Mouse (Mus musculus) G1E (cell line): ENCODE results near the gene Olfr98. TPM values are rescaled to one million over a fixed set of nuclear protein-coding genes. Genes with fewer than 3 reads are reported as not detected.
"Not testable (repeated sequence)": the region's sequence is repeated elsewhere in the genome, so short reads cannot be mapped to it uniquely, and the experiment has no call there.

ENCODE experiments used
- ATAC-seq: 2 replicates; pipeline ENCODE4 v1.8.0; 2016; ENCODE audit warnings: mild to moderate bottlenecking; ENCODE audit not compliant: insufficient number of reproducible peaks, poor library complexity, low FRiP score, severe bottlenecking; ENCODE audit errors: extremely low read depth
- DNase-seq: peaks from one replicate; pipeline ENCODE4 v3.0.0; 2012; ENCODE audit warnings: low spot score
- H3K27me3 ChIP-seq: 2 replicates; pipeline ENCODE4 v1.6.1; 2012; ENCODE audit warnings: mild to moderate bottlenecking, low read length, inconsistent platforms; ENCODE audit not compliant: insufficient read depth
- H3K36me3 ChIP-seq: replicated peaks from 2 replicates; pipeline ENCODE3; 2012; ENCODE audit warnings: mild to moderate bottlenecking, inconsistent platforms
- H3K4me1 ChIP-seq: 2 replicates; pipeline ENCODE4 v1.6.1; 2012; ENCODE audit warnings: low read depth, low read length, inconsistent platforms, mixed read lengths; ENCODE audit not compliant: insufficient read depth
- H3K4me3 ChIP-seq: 2 replicates; pipeline ENCODE4 v1.5.1; 2012; ENCODE audit warnings: low read depth, mild to moderate bottlenecking, inconsistent platforms, low read length, moderate library complexity, mixed read lengths
- H3K9me3 ChIP-seq: replicated peaks from 2 replicates; pipeline ENCODE4 v1.6.1; 2012; ENCODE audit warnings: inconsistent platforms
- CTCF ChIP-seq: IDR thresholded peaks from 2 replicates; pipeline ENCODE4 v1.5.1; 2012; ENCODE audit warnings: low read depth, low read length, inconsistent platforms, mixed read lengths
- GATA1 ChIP-seq: IDR thresholded peaks from 2 replicates; pipeline ENCODE4 v1.6.1; 2012; ENCODE audit warnings: borderline replicate concordance, low read length, inconsistent platforms, mixed read lengths
- GATA2 ChIP-seq: IDR thresholded peaks from 2 replicates; pipeline ENCODE4 v1.6.1; 2012; ENCODE audit warnings: low read depth, low read length, inconsistent platforms, borderline replicate concordance
- POLR2AphosphoS5 ChIP-seq: IDR thresholded peaks from 2 replicates; pipeline ENCODE4 v1.6.1; 2012; ENCODE audit warnings: low read depth, low read length, inconsistent platforms; ENCODE audit not compliant: insufficient replicate concordance
- TAL1 ChIP-seq: conservative IDR thresholded peaks from 2 replicates; pipeline ENCODE4 v1.6.1; 2012; ENCODE audit warnings: low read depth, low read length, inconsistent platforms, mixed read lengths
- polyA plus RNA-seq: library from polyadenylated mRNA; stranded (reverse); fragments of >175 nt; gene quantifications from 2 replicates; pipeline ENCODE4 v1.2.3, GENCODE M21; 2012
- total RNA-seq, 2 experiments: library from RNA; stranded (forward) in 1 of 2; stranded (reverse) in 1 of 2; fragments of 200-1000 nt in 1 of 2; fragments of >200 nt in 1 of 2; fragmentation: Nextera tagmentation in 1 of 2; gene quantifications; 2 replicates each; pipeline ENCODE4 v1.2.3; 2014 to 2017

Gene Olfr98
- total and polyA plus RNA-seq, 3 experiments = not detected

DNA sequence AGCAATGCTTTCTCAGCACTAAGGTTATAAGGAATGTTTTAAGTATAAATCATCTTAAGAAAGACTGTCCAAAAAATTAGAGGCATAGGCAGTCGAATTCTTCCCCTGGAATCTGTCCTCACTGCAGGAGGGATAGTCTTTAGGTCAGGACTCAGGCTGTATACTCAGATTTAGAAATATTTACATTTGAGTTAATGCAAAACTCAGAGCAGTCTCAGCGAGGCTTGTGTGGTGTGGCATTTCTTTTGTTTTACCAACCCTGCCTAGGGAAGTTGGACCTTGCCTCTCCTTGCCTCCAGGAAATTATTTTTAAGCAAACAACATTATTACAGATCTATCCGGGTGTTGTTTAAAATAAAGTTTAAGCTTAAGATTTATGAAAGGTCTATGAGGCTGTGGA, 21.4 kb downstream of the Olfr98 start:
- Histone ChIP-seq H3K36me3 (no peaks in the 10 kb centered on the region), H3K27me3 (no peaks in the 10 kb centered on the region), H3K4me1 (no peaks in the 10 kb centered on the region), H3K4me3 (no peak overlapping the region), H3K9me3 (no peaks in the 10 kb centered on the region)
- ATAC-seq (no peak), DNase-seq (no peak)
- no peak for TF ChIP-seq CTCF
- no peak for TF ChIP-seq GATA1
- TF ChIP-seq TAL1 = no peak
- no peak for TF ChIP-seq POLR2AphosphoS5

DNA sequence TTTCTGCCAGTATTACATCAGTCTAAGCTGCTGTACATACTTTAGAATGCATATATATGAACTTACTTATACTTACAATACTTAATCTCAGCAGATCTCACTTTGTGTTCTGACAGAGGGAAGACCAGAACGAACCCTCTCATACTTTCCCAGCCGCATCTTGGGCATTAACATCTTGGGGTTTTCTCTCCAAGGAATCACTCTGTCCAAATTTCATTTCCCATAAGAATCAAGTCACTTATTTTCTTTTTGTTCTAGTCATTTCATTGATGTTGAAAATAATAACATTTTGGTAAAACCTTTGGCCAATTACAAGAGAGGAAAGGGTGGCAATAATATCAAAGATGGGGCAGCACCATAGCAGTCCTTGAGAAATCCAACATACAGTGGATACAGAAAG, 26.3 kb downstream of the Olfr98 start, which contains the start of gene Olfr97:
Gene Olfr97 (minus strand): TSS at position 101 of the 400 bp plus-strand sequence.
- not testable (repeated sequence) for H3K4me3 ChIP-seq, H3K4me1 ChIP-seq, DNase-seq, H3K36me3 ChIP-seq, H3K9me3 ChIP-seq, H3K27me3 ChIP-seq, ATAC-seq

DNA sequence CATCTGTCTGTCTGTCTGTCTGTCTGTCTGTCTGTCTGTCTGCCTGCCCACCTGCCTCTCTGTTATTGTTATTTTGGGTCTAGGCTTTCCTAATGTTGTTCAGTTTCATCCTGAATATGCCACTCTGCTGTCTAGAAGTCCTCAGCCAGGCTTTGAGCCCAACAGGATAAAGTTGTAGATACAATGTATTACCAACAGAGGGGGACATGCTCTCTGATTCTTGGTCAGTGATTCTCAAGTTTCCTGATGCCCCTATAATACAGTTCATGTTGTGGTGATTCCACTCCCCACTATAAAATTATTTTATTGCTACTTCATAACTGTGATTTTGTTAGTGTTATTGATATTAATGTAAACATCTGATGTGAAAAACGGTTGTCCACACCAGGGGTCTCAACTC, 41.7 kb downstream of the Olfr98 start:
- DNase-seq = no peak
- ATAC-seq = no peak
- Histone ChIP-seq H3K4me3 (no peak overlapping the region), H3K27me3 (no peaks in the 10 kb centered on the region), H3K9me3 (no peaks in the 10 kb centered on the region), H3K36me3 (no peaks in the 10 kb centered on the region), H3K4me1 (no peaks in the 10 kb centered on the region)
- no peak for TF ChIP-seq POLR2AphosphoS5
- TF ChIP-seq GATA1 = no peak
- no peak for TF ChIP-seq CTCF
- TF ChIP-seq GATA2 = no peak
- TF ChIP-seq TAL1 = no peak

DNA sequence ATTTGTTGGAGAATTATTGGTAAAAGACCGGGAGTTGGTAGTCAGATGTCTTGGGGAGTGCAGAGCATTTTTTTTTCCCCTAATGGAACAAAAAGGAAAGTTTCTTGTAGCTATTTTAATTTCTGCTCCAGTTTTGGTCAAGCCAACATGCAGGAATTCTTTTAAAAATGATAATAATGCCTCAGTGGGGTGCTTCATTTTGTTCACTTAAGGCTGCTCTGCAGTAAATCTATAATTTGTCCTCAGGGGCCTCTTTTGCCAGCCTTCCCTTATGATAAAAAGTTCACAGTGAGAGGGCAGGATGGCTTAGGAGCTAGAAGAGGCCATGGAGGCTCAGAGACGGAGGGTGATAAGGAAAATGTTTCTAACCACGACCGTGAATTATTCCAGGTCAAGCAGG, 43.7 kb downstream of the Olfr98 start, which contains the start of gene Olfr96:
Gene Olfr96 (plus strand): TSS at position 301 of the 400 bp plus-strand sequence.
- TF ChIP-seq POLR2AphosphoS5 (no peak), CTCF (no peak), GATA2 (no peak), GATA1 (no peak), TAL1 (no peak)
- no peaks in the 10 kb centered on the region for H3K36me3 ChIP-seq
- no peaks in the 10 kb centered on the region for H3K27me3 ChIP-seq
- no peaks in the 10 kb centered on the region for H3K9me3 ChIP-seq
- ATAC-seq (no peak), DNase-seq (no peak)
- H3K4me3 ChIP-seq = no peak within 1 kb of the TSS
- no peaks in the 10 kb centered on the region for H3K4me1 ChIP-seq

DNA sequence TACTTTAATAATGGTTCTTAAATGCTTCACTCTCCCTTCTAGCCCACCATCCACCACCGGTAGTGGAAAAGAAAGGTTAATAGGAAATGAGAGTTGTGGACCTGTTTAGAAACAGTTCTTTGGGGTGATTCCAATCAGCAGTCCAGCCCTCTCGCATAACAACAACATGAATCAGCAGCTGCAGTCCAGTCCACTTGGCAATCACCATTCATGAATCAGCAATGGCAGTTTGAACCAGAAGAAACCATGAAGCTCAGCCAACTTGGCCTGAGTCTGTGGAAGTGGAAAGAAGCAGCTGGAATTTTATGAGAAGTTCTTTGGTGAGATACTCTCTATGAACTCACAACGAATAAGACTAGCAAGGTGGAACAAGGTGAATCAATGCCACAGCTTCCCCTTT, 45.1 kb downstream of the Olfr98 start:
- TF ChIP-seq GATA1 (no peak), TAL1 (no peak), POLR2AphosphoS5 (no peak), GATA2 (no peak), CTCF (no peak)
- Histone ChIP-seq H3K4me1 (no peaks in the 10 kb centered on the region), H3K9me3 (no peaks in the 10 kb centered on the region), H3K36me3 (no peaks in the 10 kb centered on the region), H3K4me3 (no peak overlapping the region), H3K27me3 (no peaks in the 10 kb centered on the region)
- ATAC-seq = no peak
- DNase-seq = no peak

DNA sequence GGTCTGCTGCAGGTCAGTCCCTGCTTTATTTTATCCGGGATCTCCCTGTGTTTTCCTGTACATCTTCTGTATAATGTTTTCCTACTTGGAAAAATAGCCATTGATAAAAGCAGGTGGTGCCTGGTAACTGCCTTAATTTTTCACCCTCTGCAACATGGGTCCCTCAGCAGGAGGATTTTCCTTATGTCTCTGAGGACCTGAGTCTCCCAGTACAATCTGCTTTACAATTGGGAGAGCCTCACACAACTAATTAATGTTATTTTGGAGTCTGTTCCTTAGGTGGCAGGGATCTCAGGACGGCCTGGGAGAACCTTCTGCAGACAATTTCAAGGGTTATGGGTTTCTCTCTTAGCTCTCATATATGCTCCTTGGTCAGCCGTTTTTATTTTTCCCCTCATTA, 50.5 kb downstream of the Olfr98 start, which contains the start of gene Olfr95:
Gene Olfr95 (minus strand): TSS at position 101 of the 400 bp plus-strand sequence.
- Histone ChIP-seq H3K9me3 (no peaks in the 10 kb centered on the region), H3K4me3 (no peak within 1 kb of the TSS), H3K36me3 (no peaks in the 10 kb centered on the region), H3K27me3 (no peaks in the 10 kb centered on the region), H3K4me1 (no peaks in the 10 kb centered on the region)
- DNase-seq = no peak
- ATAC-seq = no peak
- TF ChIP-seq GATA2 (no peak), TAL1 (no peak)

Other genes starting within 250 kb of the Olfr98 start
Only the 20 nearest of the 25 such genes appear.
- gene Olfr90, start 175.2 kb downstream of the Olfr98 start, total RNA-seq (2014; fragmentation: Nextera tagmentation) = not detected in 2 replicates
- gene Olfr90, start 175.2 kb downstream of the Olfr98 start, total RNA-seq (2017) = 0.06 and 0.27 TPM in 2 replicates
- not detected in 2 replicates for gene Olfr90, start 175.2 kb downstream of the Olfr98 start, polyA plus RNA-seq
- gene Olfr91, start 165.5 kb downstream of the Olfr98 start, total RNA-seq (2014; fragmentation: Nextera tagmentation) = not detected in 2 replicates
- gene Olfr91, start 165.5 kb downstream of the Olfr98 start, total RNA-seq (2017) = 0.05 and 0.06 TPM in 2 replicates
- gene Olfr91, start 165.5 kb downstream of the Olfr98 start, polyA plus RNA-seq = not detected in 2 replicates
- not detected in 2 replicates for gene Olfr92, start 143.7 kb downstream of the Olfr98 start, total RNA-seq (2014; fragmentation: Nextera tagmentation)
- gene Olfr92, start 143.7 kb downstream of the Olfr98 start, total RNA-seq (2017) = not detected in 2 replicates
- not detected in 2 replicates for gene Olfr92, start 143.7 kb downstream of the Olfr98 start, polyA plus RNA-seq
- not detected in 2 replicates for gene Olfr93, start 102.3 kb downstream of the Olfr98 start, total RNA-seq (2014; fragmentation: Nextera tagmentation)
- gene Olfr93, start 102.3 kb downstream of the Olfr98 start, total RNA-seq (2017) = 0.06 and 0.27 TPM in 2 replicates
- gene Olfr93, start 102.3 kb downstream of the Olfr98 start, polyA plus RNA-seq = not detected in 2 replicates
- gene Ubd, start 69.9 kb downstream of the Olfr98 start, total RNA-seq (2014; fragmentation: Nextera tagmentation) = not detected in 2 replicates
- gene Ubd, start 69.9 kb downstream of the Olfr98 start, total RNA-seq (2017) = not detected in 2 replicates
- gene Ubd, start 69.9 kb downstream of the Olfr98 start, polyA plus RNA-seq = not detected in 2 replicates
- not detected in 2 replicates for gene Olfr94, start 62.8 kb downstream of the Olfr98 start, total RNA-seq (2014; fragmentation: Nextera tagmentation)
- 0.06 and 0.11 TPM in 2 replicates for gene Olfr94, start 62.8 kb downstream of the Olfr98 start, total RNA-seq (2017)
- not detected in 2 replicates for gene Olfr94, start 62.8 kb downstream of the Olfr98 start, polyA plus RNA-seq
- gene Olfr95, start 50.6 kb downstream of the Olfr98 start, total RNA-seq (2014; fragmentation: Nextera tagmentation) = not detected in 2 replicates
- under 0.01 and 0.05 TPM in 2 replicates for gene Olfr95, start 50.6 kb downstream of the Olfr98 start, total RNA-seq (2017)
- not detected in 2 replicates for gene Olfr95, start 50.6 kb downstream of the Olfr98 start, polyA plus RNA-seq
- not detected in 2 replicates for gene Olfr96, start 43.6 kb downstream of the Olfr98 start, total RNA-seq (2014; fragmentation: Nextera tagmentation)
- gene Olfr96, start 43.6 kb downstream of the Olfr98 start, total RNA-seq (2017) = 0.06 TPM in 1 of 2 replicates, not detected in the other
- not detected in 2 replicates for gene Olfr96, start 43.6 kb downstream of the Olfr98 start, polyA plus RNA-seq
- not detected in 2 replicates for gene Olfr97, start 26.4 kb downstream of the Olfr98 start, total RNA-seq (2014; fragmentation: Nextera tagmentation)
- 0.11 and 0.35 TPM in 2 replicates for gene Olfr97, start 26.4 kb downstream of the Olfr98 start, total RNA-seq (2017)
- not detected in 2 replicates for gene Olfr97, start 26.4 kb downstream of the Olfr98 start, polyA plus RNA-seq
- gene H2-M3, start 6.5 kb upstream of the Olfr98 start, total RNA-seq (2014; fragmentation: Nextera tagmentation) = not detected in 2 replicates
- not detected in 2 replicates for gene H2-M3, start 6.5 kb upstream of the Olfr98 start, total RNA-seq (2017)
- not detected in 2 replicates for gene H2-M3, start 6.5 kb upstream of the Olfr98 start, polyA plus RNA-seq
- not detected in 2 replicates for gene Olfr99, start 19.7 kb upstream of the Olfr98 start, total RNA-seq (2014; fragmentation: Nextera tagmentation)
- gene Olfr99, start 19.7 kb upstream of the Olfr98 start, total RNA-seq (2017) = not detected in 2 replicates
- gene Olfr99, start 19.7 kb upstream of the Olfr98 start, polyA plus RNA-seq = not detected in 2 replicates
- not detected in 2 replicates for gene Olfr101, start 40.6 kb upstream of the Olfr98 start, total RNA-seq (2014; fragmentation: Nextera tagmentation)
- 0.05 and 0.12 TPM in 2 replicates for gene Olfr101, start 40.6 kb upstream of the Olfr98 start, total RNA-seq (2017)
- gene Olfr101, start 40.6 kb upstream of the Olfr98 start, polyA plus RNA-seq = not detected in 2 replicates
- gene Olfr102, start 53.3 kb upstream of the Olfr98 start, total RNA-seq (2014; fragmentation: Nextera tagmentation) = not detected in 2 replicates
- gene Olfr102, start 53.3 kb upstream of the Olfr98 start, total RNA-seq (2017) = 0.12 TPM in 1 of 2 replicates, not detected in the other
- gene Olfr102, start 53.3 kb upstream of the Olfr98 start, polyA plus RNA-seq = not detected in 2 replicates
- gene Olfr103, start 75.9 kb upstream of the Olfr98 start, total RNA-seq (2014; fragmentation: Nextera tagmentation) = not detected in 2 replicates
- 0.05 TPM in 1 of 2 replicates, not detected in the other for gene Olfr103, start 75.9 kb upstream of the Olfr98 start, total RNA-seq (2017)
- not detected in 2 replicates for gene Olfr103, start 75.9 kb upstream of the Olfr98 start, polyA plus RNA-seq
- gene Olfr104-ps, start 95.8 kb upstream of the Olfr98 start, total RNA-seq (2014; fragmentation: Nextera tagmentation) = not detected in 2 replicates
- 0.06 and 0.16 TPM in 2 replicates for gene Olfr104-ps, start 95.8 kb upstream of the Olfr98 start, total RNA-seq (2017)
- not detected in 2 replicates for gene Olfr104-ps, start 95.8 kb upstream of the Olfr98 start, polyA plus RNA-seq
- gene Olfr105-ps, start 115.3 kb upstream of the Olfr98 start, total RNA-seq (2014; fragmentation: Nextera tagmentation) = not detected in 2 replicates
- 0.06 and 0.11 TPM in 2 replicates for gene Olfr105-ps, start 115.3 kb upstream of the Olfr98 start, total RNA-seq (2017)
- not detected in 2 replicates for gene Olfr105-ps, start 115.3 kb upstream of the Olfr98 start, polyA plus RNA-seq
- not detected in 2 replicates for gene Olfr106-ps, start 126.6 kb upstream of the Olfr98 start, total RNA-seq (2014; fragmentation: Nextera tagmentation)
- gene Olfr106-ps, start 126.6 kb upstream of the Olfr98 start, total RNA-seq (2017) = not detected in 2 replicates
- not detected in 2 replicates for gene Olfr106-ps, start 126.6 kb upstream of the Olfr98 start, polyA plus RNA-seq
- gene Olfr107, start 135.5 kb upstream of the Olfr98 start, total RNA-seq (2014; fragmentation: Nextera tagmentation) = not detected in 2 replicates
- gene Olfr107, start 135.5 kb upstream of the Olfr98 start, total RNA-seq (2017) = 0.06 and 0.16 TPM in 2 replicates
- gene Olfr107, start 135.5 kb upstream of the Olfr98 start, polyA plus RNA-seq = not detected in 2 replicates
- gene Olfr108, start 181.7 kb upstream of the Olfr98 start, total RNA-seq (2014; fragmentation: Nextera tagmentation) = not detected in 2 replicates
- 0.11 TPM in 1 of 2 replicates, not detected in the other for gene Olfr108, start 181.7 kb upstream of the Olfr98 start, total RNA-seq (2017)
- not detected in 2 replicates for gene Olfr108, start 181.7 kb upstream of the Olfr98 start, polyA plus RNA-seq
- not detected in 2 replicates for gene Olfr109, start 195.2 kb upstream of the Olfr98 start, total RNA-seq (2014; fragmentation: Nextera tagmentation)
- 0.05 and 0.06 TPM in 2 replicates for gene Olfr109, start 195.2 kb upstream of the Olfr98 start, total RNA-seq (2017)
- not detected in 2 replicates for gene Olfr109, start 195.2 kb upstream of the Olfr98 start, polyA plus RNA-seq